Mouse (Mus musculus) CH12.LX (cell line): Measurements from ENCODE around the gene Wfikkn1. TPM values are rescaled to one million over a fixed set of nuclear protein-coding genes. Genes with fewer than 3 reads are reported as not detected.

ENCODE experiments used
- DNase-seq: peaks from one replicate; pipeline ENCODE4 v3.0.0-alpha.2; 2013; ENCODE audit errors: extremely low read depth
- H3K27ac ChIP-seq: 2 replicates; pipeline ENCODE4 v1.5.1; 2012; ENCODE audit warnings: low read depth, mild to moderate bottlenecking, control low read depth, moderate library complexity; ENCODE audit not compliant: insufficient read depth
- H3K27me3 ChIP-seq: replicated peaks from 2 replicates; pipeline ENCODE3; 2012; ENCODE audit warnings: inconsistent platforms
- H3K36me3 ChIP-seq, 2 experiments: replicated peaks in 1 of 2; 2 replicates each; pipeline versions ENCODE3 to v1.6.1; 2012; ENCODE audit warnings: inconsistent platforms in 1 of 2, low read length in 1 of 2, mild to moderate bottlenecking in 1 of 2, mixed read lengths in 1 of 2, moderate library complexity in 1 of 2; ENCODE audit not compliant: control insufficient read depth in 1 of 2, insufficient read depth in 1 of 2
- H3K4me1 ChIP-seq, 2 experiments: 2 replicates each; pipeline ENCODE4 v1.6.1; 2012; ENCODE audit warnings: inconsistent platforms in 1 of 2, moderate library complexity in 1 of 2; ENCODE audit not compliant: insufficient read depth in 2 of 2, control insufficient read depth in 1 of 2
- H3K4me2 ChIP-seq: 2 replicates; pipeline ENCODE4 v1.6.1; 2012; ENCODE audit warnings: low read depth, mild to moderate bottlenecking, control low read depth; ENCODE audit not compliant: poor library complexity, insufficient read depth, severe bottlenecking
- H3K4me3 ChIP-seq, 3 experiments: fragments of 150-350 bp in 1 of 3; sonication (generic) in 1 of 3; replicated peaks in 1 of 3; 2 replicates each; pipeline versions ENCODE3 to v1.5.1; 2011 to 2012; ENCODE audit warnings: low read depth in 2 of 3, low read length in 2 of 3, mild to moderate bottlenecking in 2 of 3, moderate library complexity in 2 of 3, control low read depth in 1 of 3, improper control_type of control experiment in 1 of 3, inconsistent platforms in 1 of 3, mixed read lengths in 1 of 3; ENCODE audit not compliant: poor library complexity in 1 of 3
- H3K79me2 ChIP-seq: replicated peaks from 2 replicates; pipeline ENCODE4 v1.6.1; 2012; ENCODE audit warnings: mild to moderate bottlenecking, moderate library complexity; ENCODE audit not compliant: control insufficient read depth, poor library complexity, insufficient read depth, severe bottlenecking; ENCODE audit errors: extremely low read depth
- H3K9ac ChIP-seq: 2 replicates; pipeline ENCODE4 v1.6.1; 2012; ENCODE audit warnings: low read depth, mild to moderate bottlenecking, control low read depth, moderate library complexity; ENCODE audit not compliant: insufficient read depth
- H3K9me3 ChIP-seq: replicated peaks from 2 replicates; pipeline ENCODE3; 2012; ENCODE audit warnings: low read length, inconsistent platforms, mixed read lengths
- BHLHE40 ChIP-seq: IDR thresholded peaks from 2 replicates; pipeline ENCODE4 v1.6.1; 2011; ENCODE audit warnings: mild to moderate bottlenecking, low read depth, low read length, improper control_type of control experiment
- CHD1 ChIP-seq: IDR thresholded peaks from 2 replicates; pipeline ENCODE4 v1.6.1; 2012; ENCODE audit warnings: low read depth, low read length, improper control_type of control experiment, inconsistent platforms
- CHD2 ChIP-seq: IDR thresholded peaks from 2 replicates; pipeline ENCODE4 v1.6.1; 2011; ENCODE audit warnings: low read length, improper control_type of control experiment
- CTCF ChIP-seq, 2 experiments: IDR thresholded peaks in 1 of 2; conservative IDR thresholded peaks in 1 of 2; 2 replicates each; pipeline ENCODE4 v1.5.1; 2011 to 2012; ENCODE audit warnings: low read depth in 2 of 2, low read length in 2 of 2, improper control_type of control experiment in 1 of 2, inconsistent platforms in 1 of 2, mild to moderate bottlenecking in 1 of 2, moderate library complexity in 1 of 2
- E2F4 ChIP-seq: IDR thresholded peaks from 2 replicates; pipeline ENCODE4 v1.6.1; 2011; ENCODE audit warnings: low read depth, low read length, improper control_type of control experiment; ENCODE audit not compliant: insufficient replicate concordance
- ETS1 ChIP-seq: conservative IDR thresholded peaks from 2 replicates; pipeline ENCODE4 v1.6.1; 2012; ENCODE audit warnings: low read depth, mild to moderate bottlenecking, inconsistent platforms, low read length, improper control_type of control experiment, moderate library complexity
- GABPA ChIP-seq: IDR thresholded peaks from 2 replicates; pipeline ENCODE4 v1.6.1; 2012; ENCODE audit warnings: low read depth, low read length, improper control_type of control experiment, inconsistent platforms; ENCODE audit not compliant: insufficient replicate concordance
- HCFC1 ChIP-seq: IDR thresholded peaks from 2 replicates; pipeline ENCODE4 v1.6.1; 2012; ENCODE audit warnings: low read depth, mild to moderate bottlenecking, inconsistent platforms, low read length, improper control_type of control experiment
- IRF4 ChIP-seq: IDR thresholded peaks from 2 replicates; pipeline ENCODE4 v1.6.1; 2014; ENCODE audit warnings: low read depth, mild to moderate bottlenecking, inconsistent platforms, low read length, improper control_type of control experiment
- JUN ChIP-seq: IDR thresholded peaks from 2 replicates; pipeline ENCODE4 v1.6.1; 2011; ENCODE audit warnings: low read depth, mild to moderate bottlenecking, low read length, improper control_type of control experiment, moderate library complexity; ENCODE audit not compliant: insufficient read depth
- KAT2A ChIP-seq: IDR thresholded peaks from 2 replicates; pipeline ENCODE4 v1.6.1; 2012; ENCODE audit warnings: low read length, improper control_type of control experiment, inconsistent platforms; ENCODE audit not compliant: insufficient replicate concordance
- MAFK ChIP-seq: IDR thresholded peaks from 2 replicates; pipeline ENCODE4 v1.6.1; 2011; ENCODE audit warnings: low read length, improper control_type of control experiment; ENCODE audit not compliant: insufficient replicate concordance
- MEF2A ChIP-seq: IDR thresholded peaks from 2 replicates; pipeline ENCODE4 v1.6.1; 2014; ENCODE audit warnings: low read depth, mild to moderate bottlenecking, inconsistent platforms, low read length, improper control_type of control experiment, borderline replicate concordance
- MXI1 ChIP-seq: IDR thresholded peaks from 2 replicates; pipeline ENCODE4 v1.6.1; 2011; ENCODE audit warnings: mild to moderate bottlenecking, low read depth, low read length, improper control_type of control experiment
- NRF1 ChIP-seq: IDR thresholded peaks from 2 replicates; pipeline ENCODE4 v1.6.1; 2014; ENCODE audit warnings: low read depth, mild to moderate bottlenecking, inconsistent platforms, low read length, improper control_type of control experiment, moderate library complexity
- POLR2A ChIP-seq: IDR thresholded peaks from 2 replicates; pipeline ENCODE4 v1.6.1; 2011; ENCODE audit warnings: low read depth, mild to moderate bottlenecking, improper control_type of control experiment, low read length
- POLR2AphosphoS2 ChIP-seq: IDR thresholded peaks from 2 replicates; pipeline ENCODE4 v1.6.1; 2011; ENCODE audit warnings: low read depth, low read length, improper control_type of control experiment
- RAD21 ChIP-seq: IDR thresholded peaks from 2 replicates; pipeline ENCODE4 v1.6.1; 2011; ENCODE audit warnings: low read depth, mild to moderate bottlenecking, low read length, improper control_type of control experiment, moderate library complexity
- SIN3A ChIP-seq: IDR thresholded peaks from 2 replicates; pipeline ENCODE4 v1.6.1; 2012; ENCODE audit warnings: low read length, improper control_type of control experiment, inconsistent platforms
- SMC3 ChIP-seq: IDR thresholded peaks from 2 replicates; pipeline ENCODE4 v1.6.1; 2011; ENCODE audit warnings: low read depth, low read length, improper control_type of control experiment
- TBP ChIP-seq: conservative IDR thresholded peaks from 2 replicates; pipeline ENCODE4 v1.6.1; 2011; ENCODE audit warnings: low read depth, low read length, improper control_type of control experiment
- TCF12 ChIP-seq: IDR thresholded peaks from 2 replicates; pipeline ENCODE4 v1.6.1; 2014; ENCODE audit warnings: low read depth, mild to moderate bottlenecking, inconsistent platforms, low read length, improper control_type of control experiment
- ZC3H11A ChIP-seq: IDR thresholded peaks from 2 replicates; pipeline ENCODE4 v1.6.1; 2012; ENCODE audit warnings: low read depth, mild to moderate bottlenecking, inconsistent platforms, low read length, improper control_type of control experiment
- ZKSCAN1 ChIP-seq: IDR thresholded peaks from 2 replicates; pipeline ENCODE4 v1.6.1; 2012; ENCODE audit warnings: low read depth, inconsistent platforms, low read length, improper control_type of control experiment, borderline replicate concordance
- ZMIZ1 ChIP-seq: IDR thresholded peaks from 2 replicates; pipeline ENCODE4 v1.6.1; 2012; ENCODE audit warnings: low read depth, mild to moderate bottlenecking, inconsistent platforms, low read length, improper control_type of control experiment
- dilution Hi-C: fragments of 300-500 bp; cut with MboI; formaldehyde crosslinking; loops from 2 replicates; pipeline ENCODE4 v1.14.3; 2020; ENCODE audit warnings: low sequenced_read_pairs; ENCODE audit not compliant: extremely low pct_unique_long_range_greater_than_20kb, extremely low pct_ligation_motif_present
- in situ Hi-C: fragments of 300-500 bp; cut with MboI; formaldehyde crosslinking; loops from 3 replicates; pipeline ENCODE4 v1.14.3; 2019; ENCODE audit warnings: low sequenced_read_pairs, low pct_ligation_motif_present, low pct_unique_long_range_greater_than_20kb, mixed read lengths
- polyA plus RNA-seq: library from polyadenylated mRNA; unstranded; fragments of >175 nt; gene quantifications from 2 replicates; pipeline ENCODE4 v1.2.1, GENCODE M21; 2012; ENCODE audit warnings: low read depth; ENCODE audit not compliant: insufficient read length
- total RNA-seq, 2 experiments: library from RNA; depleted of rRNA; stranded (reverse); fragments of 300-350 nt in 1 of 2; fragments of >200 nt in 1 of 2; gene quantifications; 2 replicates each; pipeline ENCODE4 v1.2.3; 2012 to 2014

Gene Wfikkn1
- total and polyA plus RNA-seq, 3 experiments, result 0.34 to 0.69 TPM; not detected in 1

- H3K4me1 ChIP-seq, result peaks cover 0 to 6% of the 10 kb centered on the region in 2 experiments; a peak in 1 of 4 replicates
- no peaks in the 10 kb centered on the region for H3K27me3 ChIP-seq
- in situ Hi-C loops, result no loop called here
- H3K9me3 ChIP-seq, result no peaks in the 10 kb centered on the region
- no peak overlapping the region for H3K9ac ChIP-seq
- dilution Hi-C loops, result no loop called here
- H3K27ac ChIP-seq, result no peak overlapping the region
- TF ChIP-seq IRF4, result no peak
- TF ChIP-seq ZKSCAN1, result no peak
- TF ChIP-seq GABPA, result no peak
- no peak for TF ChIP-seq NRF1
- TF ChIP-seq MXI1, result no peak
- no peak for TF ChIP-seq ETS1
- TF ChIP-seq E2F4, result no peak
- no peak overlapping the region for H3K4me3 ChIP-seq
- H3K79me2 ChIP-seq, result peaks cover 7% of the 10 kb centered on the region; the same call in 1 of the 2 replicates
- peaks cover 31 to 78% of the 10 kb centered on the region in 2 experiments for H3K36me3 ChIP-seq
- H3K4me2 ChIP-seq, result no peak overlapping the region
- DNase-seq, result no peak
Measured at GRCm38 (mm10) chr17:25888837-25889236, 8.2 kb upstream of the Wfikkn1 start.

- Histone ChIP-seq H3K4me2 (no peak overlapping the region), H3K4me1 (peaks cover 0 to 5% of the 10 kb centered on the region in 2 experiments; a peak in 1 of 4 replicates), H3K4me3 (no peak overlapping the region), H3K36me3 (peaks cover 43 to 92% of the 10 kb centered on the region in 2 experiments), H3K9ac (no peak overlapping the region), H3K27me3 (no peaks in the 10 kb centered on the region), H3K79me2 (no peaks in the 10 kb centered on the region; the same call in 1 of the 2 replicates), H3K27ac (no peak overlapping the region), H3K9me3 (no peaks in the 10 kb centered on the region)
- no peak for DNase-seq
- no peak for TF ChIP-seq CTCF (conservative IDR thresholded peaks at IDR 0.05 in 1 of 2, IDR thresholded peaks at IDR 0.05 in 1 of 2; ENCODE audit: low read depth in 2 of 2, low read length in 2 of 2)
- TF ChIP-seq TCF12, result no peak
- TF ChIP-seq CHD1, result no peak
- TF ChIP-seq ZC3H11A, result no peak
- no peak for TF ChIP-seq HCFC1
- no peak for TF ChIP-seq GABPA
- no peak for TF ChIP-seq POLR2A
- TF ChIP-seq ETS1, result no peak
- in situ Hi-C loops (no loop called here), dilution Hi-C loops (no loop called here)
Measured at GRCm38 (mm10) chr17:25887467-25887866, 6.8 kb upstream of the Wfikkn1 start.

GRCm38 (mm10) chr17:25886806-25887205 lies 6.1 kb upstream of the Wfikkn1 start:
- Histone ChIP-seq H3K9me3 (no peaks in the 10 kb centered on the region), H3K27me3 (no peaks in the 10 kb centered on the region), H3K79me2 (no peaks in the 10 kb centered on the region; the same call in 1 of the 2 replicates), H3K4me1 (peaks cover 0 to 5% of the 10 kb centered on the region in 2 experiments; a peak in 1 of 4 replicates)
- dilution Hi-C loops, result no loop called here
- TF ChIP-seq KAT2A, result no peak
- no peak for TF ChIP-seq SIN3A
- TF ChIP-seq MEF2A, result no peak
- TF ChIP-seq MAFK, result no peak
- no peak for TF ChIP-seq TCF12
- TF ChIP-seq SMC3, result no peak
- no peak for TF ChIP-seq TBP
- no peak for TF ChIP-seq CTCF (conservative IDR thresholded peaks at IDR 0.05 in 1 of 2, IDR thresholded peaks at IDR 0.05 in 1 of 2; ENCODE audit: low read depth in 2 of 2, low read length in 2 of 2)
- TF ChIP-seq ZMIZ1, result no peak
- no peak for TF ChIP-seq POLR2AphosphoS2
- no peak for TF ChIP-seq CHD2
- no peak for TF ChIP-seq RAD21
- TF ChIP-seq HCFC1, result no peak
- no peak for TF ChIP-seq BHLHE40
- no peak for TF ChIP-seq NRF1
- TF ChIP-seq JUN, result no peak
- TF ChIP-seq, all 38 proteins: peak for 0
- in situ Hi-C loops, result no loop called here
- Histone ChIP-seq H3K9ac (no peak overlapping the region), H3K36me3 (peaks cover 48 to 92% of the 10 kb centered on the region in 2 experiments), H3K4me2 (no peak overlapping the region), H3K27ac (no peak overlapping the region), H3K4me3 (no peak overlapping the region)
- no peak for DNase-seq
